Mouse (Mus musculus): ENCODE measurements around the gene Sh3rf3. TPM values are rescaled to one million over a fixed set of nuclear protein-coding genes. Genes with fewer than 3 reads are reported as not detected.

Sh3rf3 gene
- polyA plus RNA-seq, 1 experiment from 2014 or later = not detected

DNA sequence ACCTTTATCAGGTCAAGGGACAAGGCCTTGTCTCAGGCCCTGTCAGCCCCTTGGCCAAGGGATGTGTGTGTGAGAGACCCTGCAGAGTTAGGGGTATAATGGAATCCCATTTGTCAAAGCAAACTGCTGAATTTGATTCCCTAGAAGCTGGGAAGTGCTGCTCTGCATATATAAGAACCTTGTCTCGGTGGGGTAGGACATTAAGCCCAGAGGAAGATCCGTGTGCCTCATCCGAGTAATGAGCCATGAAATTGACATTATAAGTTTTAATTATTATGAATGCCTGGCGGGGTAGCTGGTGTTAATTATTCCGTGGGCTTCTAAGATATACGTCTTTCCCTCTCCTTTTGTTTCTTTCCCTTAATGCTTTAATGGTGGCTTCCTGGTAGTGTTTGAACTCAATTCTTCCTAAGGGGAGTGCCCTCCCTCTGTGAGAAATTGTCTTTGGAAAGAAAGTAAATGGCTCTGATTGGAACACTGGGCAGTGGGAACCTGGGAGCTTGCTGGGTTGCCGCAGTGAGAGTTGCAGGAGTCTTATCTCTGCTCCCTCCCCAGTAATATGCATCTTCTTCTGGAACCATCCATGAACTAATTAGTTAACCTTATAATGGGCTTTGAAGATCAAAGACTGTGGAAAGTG, 166.3 kb downstream of the Sh3rf3 start:
- TF ChIP-seq EP300 (IDR thresholded peaks at IDR 0.05; ENCODE audit: low read depth) = no peak
- no peak overlapping the region for H3K9ac ChIP-seq (replicated peaks)
- no peaks in the 10 kb centered on the region for H3K9me3 ChIP-seq (ENCODE audit: low read length)
- no peak for DNase-seq
- ATAC-seq = no peak
- H3K27me3 ChIP-seq (ENCODE audit: insufficient read depth, low read length) = no peaks in the 10 kb centered on the region
- no peaks in the 10 kb centered on the region for H3K36me3 ChIP-seq (replicated peaks; ENCODE audit: insufficient read depth, low read length)
- no peak overlapping the region for H3K4me3 ChIP-seq (ENCODE audit: low read depth, low read length)
- H3K4me1 ChIP-seq (ENCODE audit: insufficient read depth) = no peaks in the 10 kb centered on the region
- 59% methylated on average over 7 of the region's 7 CpGs for WGBS (ENCODE audit: insufficient replicate concordance)
- no peak overlapping the region for H3K4me2 ChIP-seq (ENCODE audit: low read depth, low read length)
- no peak overlapping the region for H3K27ac ChIP-seq (ENCODE audit: low read depth)

DNA sequence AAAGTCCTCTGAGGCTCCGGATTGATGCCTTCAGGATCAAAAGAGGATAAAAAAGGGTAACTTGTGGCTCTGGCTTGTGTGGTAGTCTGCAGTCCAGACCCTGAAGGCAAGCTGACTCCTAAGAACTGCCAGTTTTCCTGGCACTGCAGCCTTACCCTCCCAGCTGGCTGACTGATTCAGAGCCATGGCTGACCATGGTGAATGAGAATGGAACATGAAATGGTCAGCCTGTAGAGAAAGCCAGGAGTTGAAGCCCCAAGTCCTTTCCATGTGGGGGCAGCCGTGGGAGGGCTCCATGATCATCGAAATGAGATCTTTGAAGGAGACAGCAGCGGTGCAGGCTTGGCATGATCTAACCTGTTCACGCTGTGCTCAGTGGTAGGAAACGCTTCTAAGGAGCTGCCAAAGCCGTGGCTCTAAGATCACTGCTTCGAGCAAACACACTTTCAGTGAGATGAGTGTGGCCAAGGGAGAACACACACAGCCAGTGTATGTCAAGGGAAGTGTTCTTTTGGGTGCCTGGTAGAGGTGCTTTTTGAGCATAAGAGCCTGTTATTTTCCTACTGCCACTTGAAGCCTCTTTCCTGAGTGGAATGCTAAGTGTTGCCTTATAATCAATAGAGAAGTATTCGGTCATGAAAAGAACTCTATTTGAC, 168.6 kb downstream of the Sh3rf3 start:
- 76% methylated on average over 9 of the region's 9 CpGs for WGBS (ENCODE audit: insufficient replicate concordance)
- Histone ChIP-seq H3K4me3 (ENCODE audit: low read depth, low read length) (no peak overlapping the region), H3K9ac (replicated peaks) (no peak overlapping the region), H3K27ac (ENCODE audit: low read depth) (no peak overlapping the region), H3K27me3 (ENCODE audit: insufficient read depth, low read length) (no peaks in the 10 kb centered on the region), H3K36me3 (replicated peaks; ENCODE audit: insufficient read depth, low read length) (no peaks in the 10 kb centered on the region), H3K9me3 (ENCODE audit: low read length) (no peaks in the 10 kb centered on the region), H3K4me2 (ENCODE audit: low read depth, low read length) (no peak overlapping the region), H3K4me1 (ENCODE audit: insufficient read depth) (no peaks in the 10 kb centered on the region)
- ATAC-seq (no peak), DNase-seq (no peak)
- no peak for TF ChIP-seq CTCF (IDR thresholded peaks at IDR 0.05; ENCODE audit: low read depth)
- no peak for TF ChIP-seq EP300 (IDR thresholded peaks at IDR 0.05; ENCODE audit: low read depth)

DNA sequence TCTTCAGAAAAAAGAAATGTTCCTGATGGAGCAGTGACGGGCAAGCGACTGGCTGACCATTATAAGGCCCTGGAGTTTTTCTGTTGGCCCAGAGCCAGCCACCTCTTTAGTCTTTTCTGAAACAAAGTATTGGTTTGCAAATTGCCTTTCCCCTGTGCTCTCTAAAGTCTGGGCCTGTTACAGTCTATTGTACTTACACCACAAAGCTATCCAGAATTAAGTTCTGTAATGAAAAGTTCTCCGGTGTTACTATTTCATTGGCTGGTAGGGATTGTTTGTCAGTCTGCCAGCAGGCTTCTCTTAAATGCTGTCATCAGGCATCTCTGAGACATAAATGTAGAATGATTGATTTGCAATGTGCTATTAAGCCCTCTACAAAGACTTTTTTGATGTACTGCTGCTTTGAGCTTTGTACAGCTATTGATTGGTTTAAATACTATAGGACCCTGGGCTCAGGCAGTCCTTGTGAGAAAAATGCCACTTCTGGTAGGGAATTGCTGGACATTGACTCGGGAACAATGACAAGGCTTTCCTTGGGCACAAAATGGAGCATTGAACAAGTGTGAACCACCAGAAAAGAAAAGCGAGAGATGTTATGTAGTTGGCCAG, 169.5 kb downstream of the Sh3rf3 start:
- TF ChIP-seq EP300 (IDR thresholded peaks at IDR 0.05; ENCODE audit: low read depth) (no peak), CTCF (IDR thresholded peaks at IDR 0.05; ENCODE audit: low read depth) (no peak)
- no peak overlapping the region for H3K4me3 ChIP-seq (ENCODE audit: low read depth, low read length)
- H3K9me3 ChIP-seq (ENCODE audit: low read length) = no peaks in the 10 kb centered on the region
- ATAC-seq (no peak), DNase-seq (no peak)
- no peak overlapping the region for H3K4me2 ChIP-seq (ENCODE audit: low read depth, low read length)
- H3K4me1 ChIP-seq (ENCODE audit: insufficient read depth) = no peaks in the 10 kb centered on the region
- H3K9ac ChIP-seq (replicated peaks) = no peak overlapping the region
- no peaks in the 10 kb centered on the region for H3K36me3 ChIP-seq (replicated peaks; ENCODE audit: insufficient read depth, low read length)
- 74% methylated on average over 5 of the region's 5 CpGs for WGBS (ENCODE audit: insufficient replicate concordance)
- H3K27ac ChIP-seq (ENCODE audit: low read depth) = no peak overlapping the region
- no peaks in the 10 kb centered on the region for H3K27me3 ChIP-seq (ENCODE audit: insufficient read depth, low read length)

DNA sequence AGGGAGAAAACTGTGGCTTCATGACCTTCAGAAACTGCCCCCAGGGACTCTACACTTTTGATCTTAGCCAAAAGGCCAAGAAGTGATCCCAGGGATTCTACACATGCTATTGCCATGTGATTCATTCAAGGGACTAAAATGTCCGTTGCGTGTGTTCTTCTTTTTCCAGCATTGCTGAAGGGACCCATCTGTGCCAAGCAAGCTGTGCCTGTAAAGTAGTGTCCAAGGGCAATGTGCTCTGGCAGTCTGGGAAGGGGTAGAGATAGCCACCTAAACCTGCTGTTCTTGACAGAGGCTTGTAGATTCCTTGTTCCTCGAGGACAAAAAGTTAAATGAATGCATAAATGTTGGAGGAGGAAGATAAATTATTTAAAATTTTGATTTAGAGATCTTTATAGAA, 178.5 kb downstream of the Sh3rf3 start:
- H3K27ac ChIP-seq (ENCODE audit: low read depth) = no peak overlapping the region
- no peaks in the 10 kb centered on the region for H3K9me3 ChIP-seq (ENCODE audit: low read length)
- H3K36me3 ChIP-seq (replicated peaks; ENCODE audit: insufficient read depth, low read length) = no peaks in the 10 kb centered on the region
- 75% methylated on average over 3 of the region's 3 CpGs for WGBS (ENCODE audit: insufficient replicate concordance)
- ATAC-seq (no peak), DNase-seq (no peak)
- H3K4me1 ChIP-seq (ENCODE audit: insufficient read depth) = no peaks in the 10 kb centered on the region
- H3K4me3 ChIP-seq (ENCODE audit: low read depth, low read length) = no peak overlapping the region
- H3K9ac ChIP-seq (replicated peaks) = no peak overlapping the region
- TF ChIP-seq EP300 (IDR thresholded peaks at IDR 0.05; ENCODE audit: low read depth) (no peak), CTCF (IDR thresholded peaks at IDR 0.05; ENCODE audit: low read depth) (no peak)
- H3K4me2 ChIP-seq (ENCODE audit: low read depth, low read length) = no peak overlapping the region
- no peaks in the 10 kb centered on the region for H3K27me3 ChIP-seq (ENCODE audit: insufficient read depth, low read length)

DNA sequence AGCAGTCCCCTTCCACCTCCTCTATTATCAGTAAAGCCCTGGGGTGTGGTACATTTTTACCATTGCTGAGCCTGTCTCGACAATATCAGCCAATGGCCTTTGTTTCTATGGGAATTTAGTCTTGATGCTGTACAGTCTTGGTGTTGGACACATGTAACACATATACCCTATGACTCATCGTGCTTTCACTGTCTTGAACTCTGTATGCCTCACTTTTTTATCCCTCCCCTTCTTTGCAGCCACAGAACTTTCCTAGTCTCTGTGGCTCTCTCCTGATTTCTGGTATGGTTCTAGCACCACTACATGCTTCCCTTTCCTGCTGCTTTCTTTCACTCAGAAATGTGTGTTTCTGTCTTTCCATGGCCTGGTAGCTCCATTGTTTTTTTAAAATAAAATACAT, 181.6 kb downstream of the Sh3rf3 start:
- Histone ChIP-seq H3K4me1 (ENCODE audit: insufficient read depth) (no peaks in the 10 kb centered on the region), H3K36me3 (replicated peaks; ENCODE audit: insufficient read depth, low read length) (no peaks in the 10 kb centered on the region), H3K4me3 (ENCODE audit: low read depth, low read length) (no peak overlapping the region), H3K4me2 (ENCODE audit: low read depth, low read length) (no peak overlapping the region), H3K9me3 (ENCODE audit: low read length) (no peaks in the 10 kb centered on the region), H3K27me3 (ENCODE audit: insufficient read depth, low read length) (no peaks in the 10 kb centered on the region), H3K27ac (ENCODE audit: low read depth) (no peak overlapping the region), H3K9ac (replicated peaks) (no peak overlapping the region)
- DNase-seq (no peak), ATAC-seq (no peak)
- 62% methylated on average over 2 of the region's 2 CpGs for WGBS (ENCODE audit: insufficient replicate concordance)
- no peak for TF ChIP-seq EP300 (IDR thresholded peaks at IDR 0.05; ENCODE audit: low read depth)
- no peak for TF ChIP-seq CTCF (IDR thresholded peaks at IDR 0.05; ENCODE audit: low read depth)

DNA sequence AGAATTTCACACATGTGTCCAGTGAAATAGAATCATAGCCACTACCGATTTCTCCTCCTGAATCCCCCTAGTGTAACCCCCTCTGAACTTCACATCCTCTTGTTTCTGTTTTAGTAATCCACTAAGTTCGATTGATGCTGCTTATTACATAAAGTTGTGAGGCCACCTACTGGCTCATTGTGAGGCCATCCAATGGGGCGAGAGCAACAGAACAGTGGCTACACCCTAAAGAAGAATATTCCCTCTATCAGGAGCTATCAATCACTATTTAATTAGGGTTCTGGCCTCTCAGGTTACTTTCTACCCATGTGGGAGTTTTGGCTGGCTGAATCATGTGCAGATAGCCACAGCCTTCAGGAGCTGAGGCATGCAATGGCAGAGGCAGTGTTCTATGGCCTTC, 182.0 kb downstream of the Sh3rf3 start:
- no peak for DNase-seq
- Histone ChIP-seq H3K9ac (replicated peaks) (no peak overlapping the region), H3K27ac (ENCODE audit: low read depth) (no peak overlapping the region), H3K36me3 (replicated peaks; ENCODE audit: insufficient read depth, low read length) (no peaks in the 10 kb centered on the region), H3K9me3 (ENCODE audit: low read length) (no peaks in the 10 kb centered on the region), H3K27me3 (ENCODE audit: insufficient read depth, low read length) (no peaks in the 10 kb centered on the region), H3K4me3 (ENCODE audit: low read depth, low read length) (no peak overlapping the region), H3K4me1 (ENCODE audit: insufficient read depth) (no peaks in the 10 kb centered on the region), H3K4me2 (ENCODE audit: low read depth, low read length) (no peak overlapping the region)
- no peak for ATAC-seq
- 58% methylated on average over 3 of the region's 3 CpGs for whole genome bisulfite sequencing (ENCODE audit: insufficient replicate concordance)
- no peak for TF ChIP-seq EP300 (IDR thresholded peaks at IDR 0.05; ENCODE audit: low read depth)
- TF ChIP-seq CTCF (IDR thresholded peaks at IDR 0.05; ENCODE audit: low read depth) = no peak
